Mouse (Mus musculus) lung, postnatal 36 days (tissue): ENCODE data around the gene Hist1h2bk.

Experiments used
- DNase-seq: peaks from one replicate; pipeline ENCODE4 v3.0.0; 2022; ENCODE audit warnings: mixed read lengths

The Hist1h2bk gene

GRCm38 (mm10) chr13:22015479-22016450 lies 19.9 kb upstream of the Hist1h2bk start:
- DNase-seq, result peak; percentile 87

- no peak for DNase-seq
Observed at GRCm38 (mm10) chr13:22019934-22020835, 15.5 kb upstream of the Hist1h2bk start.

GRCm38 (mm10) chr13:22020901-22021339 lies 14.8 kb upstream of the Hist1h2bk start:
- peak; percentile 86 for DNase-seq

DNA sequence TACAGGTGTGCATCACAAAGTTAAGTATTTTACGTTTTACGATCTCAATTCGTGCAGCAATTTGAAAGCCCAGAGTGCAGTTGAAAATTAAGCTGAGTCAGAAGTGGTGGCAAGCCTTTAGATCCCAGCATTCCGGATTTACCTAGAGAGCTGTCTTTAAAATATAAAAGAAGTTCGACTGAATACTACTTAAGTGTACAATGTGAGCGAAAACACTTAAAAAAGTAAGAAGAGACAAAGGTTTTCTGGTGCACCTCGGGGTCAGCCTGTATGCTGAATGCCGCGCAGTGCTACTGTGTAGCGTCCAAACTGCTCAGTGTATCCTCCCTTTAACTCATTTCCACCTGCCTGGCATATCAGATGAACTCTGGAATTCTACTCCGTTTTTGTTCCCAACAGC lies 14.1 kb upstream of the Hist1h2bk start:
- no peak for DNase-seq

- DNase-seq, result peak; percentile 89
Observed at GRCm38 (mm10) chr13:22022241-22022640, 13.4 kb upstream of the Hist1h2bk start.

GRCm38 (mm10) chr13:22026058-22027031 lies 9.3 kb upstream of the Hist1h2bk start:
- peak; percentile 91 for DNase-seq

GRCm38 (mm10) chr13:22028673-22029460 lies 6.8 kb upstream of the Hist1h2bk start:
- peak; percentile 98 for DNase-seq

DNA sequence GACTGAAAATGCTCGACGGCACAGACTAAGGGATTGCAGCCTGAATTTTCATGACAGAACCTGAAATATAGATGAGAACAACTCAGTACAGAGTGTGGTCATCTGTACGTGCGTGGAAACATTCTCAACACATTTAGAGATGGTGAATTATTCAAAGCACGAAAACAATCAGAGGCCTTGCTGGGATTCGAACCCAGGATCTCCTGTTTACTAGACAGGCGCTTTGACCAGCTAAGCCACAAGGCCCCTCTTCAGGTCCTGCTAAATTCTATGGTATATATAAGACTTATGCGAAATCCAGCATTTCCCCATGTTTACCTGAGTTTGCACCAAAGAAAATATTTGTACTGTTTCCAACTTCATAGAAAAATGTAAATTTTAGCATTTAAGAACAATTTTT lies 5.7 kb upstream of the Hist1h2bk start:
- DNase-seq, result no peak

DNA sequence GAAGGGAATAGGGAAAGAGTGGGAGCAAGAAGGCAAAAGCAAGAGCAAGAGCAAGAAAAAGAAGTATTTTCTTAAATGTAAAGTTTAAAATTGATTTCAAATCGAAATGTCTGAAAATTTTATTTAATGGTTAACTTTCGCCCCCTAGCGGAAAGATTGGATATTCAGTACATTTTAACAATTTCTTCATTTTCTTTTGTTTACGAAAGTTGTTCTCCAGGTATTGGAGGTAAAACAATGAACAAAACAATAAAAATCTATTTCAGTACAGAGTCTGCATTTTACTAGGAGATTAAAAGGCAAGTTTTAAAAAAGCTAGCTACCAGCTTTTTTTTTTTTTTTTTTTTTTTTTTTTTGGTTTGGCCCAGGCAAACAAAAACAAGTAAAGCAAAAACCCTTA lies 5.2 kb upstream of the Hist1h2bk start:
- DNase-seq, result peak; percentile 53

GRCm38 (mm10) chr13:22033741-22034442 lies 1.8 kb upstream of the Hist1h2bk start:
- no peak for DNase-seq

- no peak for DNase-seq
Observed at GRCm38 (mm10) chr13:22034443-22035266, 1.0 kb upstream of the Hist1h2bk start.

- no peak for DNase-seq
Observed at GRCm38 (mm10) chr13:22036149-22036956, 683 bp downstream of the Hist1h2bk start.

- no peak for DNase-seq
Observed at GRCm38 (mm10) chr13:22036986-22037385, 1.3 kb downstream of the Hist1h2bk start.

DNA sequence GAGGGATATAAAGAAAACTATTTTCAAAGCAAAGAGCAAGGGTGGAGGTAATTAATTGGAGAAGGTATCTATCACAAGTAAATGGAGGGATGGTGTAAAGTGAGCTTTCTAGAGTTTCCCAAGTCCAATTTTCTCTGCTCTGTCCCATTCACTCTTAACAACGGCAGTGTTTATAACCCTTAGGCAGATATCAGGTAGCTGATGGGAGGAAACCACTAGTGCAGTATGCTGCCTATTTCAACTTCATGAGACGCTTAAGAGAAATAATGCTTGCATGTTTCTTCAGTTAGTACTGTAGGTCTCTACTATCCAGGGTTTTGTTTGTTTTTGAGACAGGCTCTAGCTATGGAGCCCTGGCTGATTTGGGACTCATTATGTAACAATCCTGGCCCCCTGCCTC lies 1.7 kb downstream of the Hist1h2bk start:
- no peak for DNase-seq

GRCm38 (mm10) chr13:22039364-22039763 lies 3.7 kb downstream of the Hist1h2bk start:
- DNase-seq, result no peak

- no peak for DNase-seq
Observed at GRCm38 (mm10) chr13:22039951-22040463, 4.3 kb downstream of the Hist1h2bk start.

- no peak for DNase-seq
Observed at GRCm38 (mm10) chr13:22040464-22041141, 4.9 kb downstream of the Hist1h2bk start.

- peak; percentile 97 for DNase-seq
Observed at GRCm38 (mm10) chr13:22041142-22041536, 5.5 kb downstream of the Hist1h2bk start, which contains the start of gene Hist1h4i. Hist1h4i (minus strand) TSS chr13:22041362.
